Mouse (Mus musculus) limb, embryonic 12.5 days (tissue): Measurements from ENCODE around the gene Slc35f1. TPM values are rescaled to one million over a fixed set of nuclear protein-coding genes. Genes with fewer than 3 reads are reported as not detected.
"Not testable (repeated sequence)": the region's sequence is repeated elsewhere in the genome, so short reads cannot be mapped to it uniquely, and the experiment has no call there.

Experiments used
- ATAC-seq: fragments of 200-750 bp; cut with Nextera tagmentation; 2 replicates; pipeline ENCODE4 v1.8.0; 2017; ENCODE audit warnings: low read depth, moderate TSS enrichment; ENCODE audit not compliant: insufficient number of reproducible peaks, insufficient read depth, low FRiP score, low TSS enrichment
- H3K27ac ChIP-seq: fragments of 300-500 bp; sonication (generic); 2 replicates; pipeline ENCODE4 v1.5.1; 2016; ENCODE audit warnings: mild to moderate bottlenecking, moderate library complexity
- H3K27me3 ChIP-seq: fragments of 300-500 bp; sonication (generic); 2 replicates; pipeline ENCODE4 v1.6.1; 2016; ENCODE audit warnings: mild to moderate bottlenecking, moderate library complexity
- H3K36me3 ChIP-seq: fragments of 300-500 bp; sonication (generic); 2 replicates; pipeline ENCODE4 v1.6.1; 2016; ENCODE audit warnings: mild to moderate bottlenecking, moderate library complexity
- H3K4me1 ChIP-seq: fragments of 300-500 bp; sonication (generic); replicated peaks from 2 replicates; pipeline ENCODE4 v1.6.1; 2016
- H3K4me2 ChIP-seq: fragments of 300-500 bp; sonication (generic); 2 replicates; pipeline ENCODE4 v1.6.1; 2016; ENCODE audit warnings: mild to moderate bottlenecking, moderate library complexity
- H3K4me3 ChIP-seq: fragments of 300-500 bp; sonication (generic); replicated peaks from 2 replicates; pipeline ENCODE4 v1.5.1; 2016; ENCODE audit warnings: mild to moderate bottlenecking
- H3K9ac ChIP-seq: fragments of 300-500 bp; sonication (generic); replicated peaks from 2 replicates; pipeline ENCODE4 v1.6.1; 2016; ENCODE audit warnings: mild to moderate bottlenecking, moderate library complexity
- H3K9me3 ChIP-seq: fragments of 300-500 bp; sonication (generic); 2 replicates; pipeline ENCODE4 v1.6.1; 2016; ENCODE audit warnings: mild to moderate bottlenecking, moderate library complexity
- WGBS: fragments of 180-500 bp; shearing (Covaris S2); methylation state at CpG from one replicate; pipeline ENCODE4 v1.1.7; 2016; 5-methylcytosine and 5-hydroxymethylcytosine counted together
- polyA plus RNA-seq: library from polyadenylated mRNA; unstranded; fragments of >200 nt; fragmentation: Nextera tagmentation; extraction: Ambion mirVana; gene quantifications from 2 replicates; pipeline ENCODE4 v1.2.1, GENCODE M21; 2016

The Slc35f1 gene
- polyA plus RNA-seq, 1 experiment from 2014 or later = 3.3 TPM

DNA sequence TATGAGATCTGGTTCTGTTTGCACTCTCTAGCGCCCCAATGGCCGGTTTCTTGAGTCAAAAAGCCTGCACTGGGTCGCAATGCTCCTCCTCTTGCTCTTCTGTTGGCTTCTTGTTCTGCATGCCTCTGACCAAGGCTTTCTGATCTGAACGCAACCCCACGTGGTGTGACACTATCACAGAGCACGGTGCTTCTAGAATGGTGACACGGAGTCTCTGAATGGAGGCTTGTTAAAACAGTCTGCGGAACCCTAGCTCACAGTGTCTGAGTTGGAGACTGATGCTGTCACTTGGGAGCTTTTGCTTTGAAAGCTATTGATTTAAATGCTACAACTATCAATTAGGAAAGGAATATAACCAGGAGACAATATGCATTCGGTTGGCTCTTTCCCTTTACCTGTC, 183.8 kb downstream of the Slc35f1 start:
- no peak overlapping the region for H3K4me3 ChIP-seq
- H3K27ac ChIP-seq = no peak overlapping the region
- H3K4me1 ChIP-seq = no peaks in the 10 kb centered on the region
- 84% methylated on average over 9 of the region's 9 CpGs for WGBS
- no peak overlapping the region for H3K4me2 ChIP-seq
- H3K27me3 ChIP-seq = no peaks in the 10 kb centered on the region
- ATAC-seq = no peak
- no peaks in the 10 kb centered on the region for H3K9me3 ChIP-seq
- H3K36me3 ChIP-seq = no peaks in the 10 kb centered on the region
- no peak overlapping the region for H3K9ac ChIP-seq

DNA sequence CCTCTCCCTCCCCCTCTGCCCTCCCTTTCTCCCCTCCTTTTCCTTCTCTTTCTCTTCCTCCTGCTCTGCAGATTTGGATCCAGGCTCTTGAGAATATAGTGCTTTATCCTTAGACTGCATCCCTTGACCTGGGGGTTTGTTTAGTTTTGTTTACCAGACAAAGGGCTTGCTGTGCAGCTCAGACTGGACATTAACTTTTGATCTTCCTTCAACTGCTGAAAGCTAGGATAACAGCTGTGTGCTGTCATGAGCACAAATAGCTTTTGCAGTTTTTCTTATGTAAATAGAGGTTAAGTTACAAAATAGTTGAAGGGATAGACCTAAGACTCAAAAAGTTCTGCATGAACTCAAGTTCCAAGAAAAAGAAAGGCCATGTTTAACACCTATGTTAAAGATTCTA, 184.4 kb downstream of the Slc35f1 start:
- no peak for ATAC-seq
- Histone ChIP-seq H3K9ac (no peak overlapping the region), H3K27me3 (no peaks in the 10 kb centered on the region), H3K9me3 (no peaks in the 10 kb centered on the region), H3K4me3 (no peak overlapping the region), H3K27ac (no peak overlapping the region), H3K36me3 (no peaks in the 10 kb centered on the region), H3K4me2 (no peak overlapping the region), H3K4me1 (no peaks in the 10 kb centered on the region)

DNA sequence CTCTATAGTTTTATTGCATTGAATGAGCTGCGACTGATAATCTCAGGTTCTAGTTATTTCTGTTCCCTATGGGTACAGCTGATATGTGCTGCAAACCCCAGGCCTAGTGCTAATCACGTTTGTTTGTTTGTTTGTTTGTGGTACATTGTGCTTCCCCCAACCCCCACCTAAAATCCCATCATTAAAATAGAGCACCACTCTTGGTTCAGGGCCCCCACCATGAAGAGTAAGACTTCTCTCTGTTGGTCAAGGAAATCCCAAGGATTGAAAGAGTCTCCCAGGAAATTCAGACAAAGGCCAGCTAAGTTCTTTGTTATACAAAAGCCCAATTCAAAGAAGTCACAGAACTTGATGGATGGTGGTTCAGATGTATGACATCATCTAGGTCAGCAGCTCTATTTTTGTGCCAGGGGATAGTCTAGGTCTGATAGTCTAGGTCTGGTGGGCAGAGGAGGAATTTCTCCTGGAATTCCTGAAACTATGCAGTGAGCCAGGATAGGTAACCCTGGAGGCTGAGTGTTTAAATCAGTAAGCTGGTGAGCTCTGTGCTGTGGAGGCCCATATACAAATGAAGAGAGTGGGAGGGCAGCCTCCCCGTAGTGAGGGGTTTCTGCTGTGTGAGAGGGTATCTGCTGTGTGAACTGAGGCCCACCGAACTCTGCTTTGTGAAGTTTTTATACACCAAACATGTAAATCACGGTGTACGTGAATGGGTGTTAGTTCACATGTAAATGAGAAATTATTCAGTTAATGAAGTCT, 187.1 kb downstream of the Slc35f1 start:
- ATAC-seq = no peak
- H3K4me1 ChIP-seq = no peaks in the 10 kb centered on the region
- WGBS = 65% methylated on average over 6 of the region's 6 CpGs

DNA sequence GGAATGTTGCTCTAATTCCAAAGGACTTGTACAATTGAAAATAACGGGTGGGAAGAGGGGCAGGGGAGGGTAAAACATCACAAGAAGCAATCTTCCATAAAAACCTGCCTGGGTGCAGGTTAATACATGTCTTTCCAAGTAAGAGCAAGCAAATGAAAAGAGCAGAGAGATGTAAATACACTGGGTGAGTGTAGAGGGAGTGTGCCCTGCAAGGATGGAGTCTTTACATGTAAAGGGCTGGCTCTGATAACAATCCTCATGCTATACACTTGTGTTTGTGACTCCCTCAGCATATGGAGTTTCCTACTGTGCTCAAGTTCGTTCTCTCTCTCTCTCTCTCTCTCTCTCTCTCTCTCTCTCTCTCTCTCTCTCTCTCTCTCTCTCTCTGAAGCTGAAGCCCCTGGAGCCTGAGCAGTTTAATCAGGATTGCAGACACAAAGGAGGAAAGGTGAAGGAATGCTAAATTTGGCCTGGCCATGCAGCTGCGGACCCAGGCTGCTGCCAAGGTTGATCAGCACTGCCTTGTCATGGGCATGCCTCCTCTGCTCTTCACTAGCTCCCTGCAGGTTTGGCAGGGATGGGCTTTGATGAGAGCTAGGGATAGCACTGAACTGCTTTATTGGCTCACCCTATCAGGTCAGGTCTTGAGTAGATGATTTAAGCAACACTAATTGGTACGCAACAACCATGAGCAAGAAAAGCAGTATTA, 187.9 kb downstream of the Slc35f1 start:
- ATAC-seq = no peak
- Histone ChIP-seq H3K36me3 (no peaks in the 10 kb centered on the region), H3K27ac (no peak overlapping the region), H3K4me3 (no peak overlapping the region), H3K27me3 (no peaks in the 10 kb centered on the region), H3K9me3 (no peaks in the 10 kb centered on the region), H3K4me2 (no peak overlapping the region), H3K9ac (no peak overlapping the region), H3K4me1 (no peaks in the 10 kb centered on the region)
- 52% methylated on average over 4 of the region's 4 CpGs for WGBS

More for the DNA sequence above, 187.1 kb downstream of the Slc35f1 start:
- Histone ChIP-seq H3K27ac (no peak overlapping the region), H3K36me3 (no peaks in the 10 kb centered on the region), H3K27me3 (no peaks in the 10 kb centered on the region), H3K9ac (no peak overlapping the region), H3K4me3 (no peak overlapping the region), H3K4me2 (no peak overlapping the region), H3K9me3 (no peaks in the 10 kb centered on the region)

DNA sequence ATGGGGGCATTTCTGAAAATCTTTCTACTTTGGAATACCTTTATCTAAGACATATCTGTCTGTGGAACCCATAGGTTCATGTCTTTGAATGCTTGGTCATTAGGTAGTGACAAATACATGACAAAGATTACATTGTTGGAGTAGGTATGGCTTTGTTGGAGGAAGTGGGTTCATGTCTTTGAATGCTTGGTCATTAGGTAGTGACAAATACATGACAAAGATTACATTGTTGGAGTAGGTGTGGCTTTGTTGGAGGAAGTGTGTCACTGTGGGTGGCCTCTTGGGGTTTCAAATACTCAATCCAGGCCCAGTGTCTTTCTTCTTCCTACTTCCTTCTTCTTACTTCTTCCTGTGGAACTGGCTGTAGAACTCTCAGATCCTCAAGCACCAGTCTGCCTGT, 206.4 kb downstream of the Slc35f1 start:
- H3K9me3 ChIP-seq, H3K4me3 ChIP-seq, H3K4me2 ChIP-seq, H3K4me1 ChIP-seq, H3K27ac ChIP-seq, H3K36me3 ChIP-seq, ATAC-seq, H3K9ac ChIP-seq, H3K27me3 ChIP-seq: not testable (repeated sequence)

DNA sequence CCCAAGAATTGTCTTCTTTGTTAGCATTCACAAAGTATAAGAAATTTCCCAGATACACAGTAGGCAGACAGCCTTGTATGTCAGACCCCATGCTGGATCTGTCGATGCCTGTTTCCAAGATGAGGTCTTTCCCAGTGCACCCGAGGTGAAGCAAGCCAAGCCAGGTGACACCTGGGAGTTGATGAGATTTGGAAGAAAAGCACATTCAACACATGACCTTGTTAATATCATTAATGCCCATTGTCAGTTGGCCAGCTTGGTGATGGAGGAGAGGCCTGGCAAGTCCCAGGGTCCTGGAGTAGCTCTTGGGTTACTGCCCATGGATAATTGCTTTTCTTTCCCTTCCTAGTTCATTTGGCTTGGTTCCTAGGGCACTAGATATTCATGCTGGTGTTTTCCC, 214.6 kb downstream of the Slc35f1 start:
- Histone ChIP-seq H3K27me3 (no peaks in the 10 kb centered on the region), H3K27ac (no peak overlapping the region), H3K36me3 (no peaks in the 10 kb centered on the region), H3K4me1 (no peaks in the 10 kb centered on the region), H3K4me2 (no peak overlapping the region), H3K9ac (no peak overlapping the region), H3K4me3 (no peak overlapping the region), H3K9me3 (no peaks in the 10 kb centered on the region)
- ATAC-seq = no peak
- 79% methylated on average over 2 of the region's 2 CpGs for WGBS

DNA sequence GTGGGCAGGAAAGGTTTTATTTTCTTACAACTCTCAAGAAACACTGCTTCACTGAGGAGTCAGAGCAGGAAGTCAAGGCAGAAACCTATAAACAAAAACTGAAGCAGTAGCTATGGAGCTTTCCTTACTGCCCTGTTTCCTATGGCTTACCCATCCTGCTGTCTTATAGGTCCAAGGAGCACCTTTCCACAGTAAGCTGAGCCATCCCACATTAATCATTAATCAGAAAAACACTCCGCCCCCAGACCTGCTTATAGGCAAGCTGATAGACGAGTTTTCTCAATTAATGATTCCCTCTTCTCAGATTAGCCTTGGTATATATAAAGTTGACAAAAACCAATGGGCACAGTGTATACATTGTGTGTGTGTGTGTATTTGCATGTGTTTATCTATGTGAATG, 221.4 kb downstream of the Slc35f1 start:
- H3K36me3 ChIP-seq = no peaks in the 10 kb centered on the region
- no peaks in the 10 kb centered on the region for H3K9me3 ChIP-seq
- no peak overlapping the region for H3K4me2 ChIP-seq
- no peaks in the 10 kb centered on the region for H3K27me3 ChIP-seq
- 74% methylated on average over 2 of the region's 2 CpGs for WGBS
- no peak overlapping the region for H3K9ac ChIP-seq
- H3K27ac ChIP-seq = no peak overlapping the region
- no peaks in the 10 kb centered on the region for H3K4me1 ChIP-seq
- ATAC-seq = no peak
- H3K4me3 ChIP-seq = no peak overlapping the region

DNA sequence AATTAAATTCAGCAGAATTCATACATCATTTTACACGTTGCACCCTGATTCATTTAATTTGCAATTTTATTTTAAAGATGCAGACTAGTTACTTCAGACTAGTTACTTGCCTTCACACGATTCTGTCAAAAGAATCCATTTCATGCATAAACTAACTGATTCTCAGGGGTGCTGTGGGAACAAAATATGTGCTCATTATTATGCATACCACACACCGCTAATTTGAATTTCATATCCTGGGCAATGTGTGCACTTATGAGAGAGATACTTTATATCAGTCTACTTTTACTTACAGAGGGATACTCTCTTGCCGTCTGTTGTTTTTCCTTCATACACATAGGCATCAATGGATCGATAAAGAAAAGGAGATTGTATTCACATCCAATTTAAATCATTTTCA, 228.4 kb downstream of the Slc35f1 start:
- Histone ChIP-seq H3K27ac (no peak overlapping the region), H3K9ac (no peak overlapping the region), H3K9me3 (no peaks in the 10 kb centered on the region), H3K27me3 (no peaks in the 10 kb centered on the region), H3K36me3 (no peaks in the 10 kb centered on the region), H3K4me2 (no peak overlapping the region), H3K4me3 (no peak overlapping the region), H3K4me1 (no peaks in the 10 kb centered on the region)
- WGBS = 71% methylated on average over 5 of the region's 5 CpGs
- ATAC-seq = no peak

DNA sequence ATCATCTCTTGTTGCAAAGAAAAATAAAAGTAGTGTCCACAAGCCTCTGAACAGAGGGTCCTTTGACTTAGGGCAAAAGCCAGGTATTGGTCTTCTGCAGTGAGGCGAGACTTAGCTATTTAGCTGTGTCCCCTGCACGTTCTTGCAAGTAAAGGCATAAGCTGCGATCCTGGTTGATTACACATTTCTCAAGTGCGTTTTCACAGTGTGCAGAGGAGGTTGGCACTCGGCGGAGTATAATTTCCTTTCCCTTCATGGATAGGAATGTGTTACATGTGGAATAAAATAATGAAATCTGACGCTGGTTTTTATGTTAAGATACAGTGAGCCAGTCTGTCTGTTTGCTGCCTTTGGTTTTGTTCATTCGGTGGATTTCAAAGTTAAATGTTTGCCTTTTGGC, 232.8 kb downstream of the Slc35f1 start:
- H3K9me3 ChIP-seq = no peaks in the 10 kb centered on the region
- no peak overlapping the region for H3K4me3 ChIP-seq
- H3K36me3 ChIP-seq = no peaks in the 10 kb centered on the region
- no peak overlapping the region for H3K27ac ChIP-seq
- H3K9ac ChIP-seq = no peak overlapping the region
- no peaks in the 10 kb centered on the region for H3K27me3 ChIP-seq
- WGBS = 77% methylated on average over 8 of the region's 8 CpGs
- ATAC-seq = no peak
- H3K4me2 ChIP-seq = no peak overlapping the region
- H3K4me1 ChIP-seq = no peaks in the 10 kb centered on the region

DNA sequence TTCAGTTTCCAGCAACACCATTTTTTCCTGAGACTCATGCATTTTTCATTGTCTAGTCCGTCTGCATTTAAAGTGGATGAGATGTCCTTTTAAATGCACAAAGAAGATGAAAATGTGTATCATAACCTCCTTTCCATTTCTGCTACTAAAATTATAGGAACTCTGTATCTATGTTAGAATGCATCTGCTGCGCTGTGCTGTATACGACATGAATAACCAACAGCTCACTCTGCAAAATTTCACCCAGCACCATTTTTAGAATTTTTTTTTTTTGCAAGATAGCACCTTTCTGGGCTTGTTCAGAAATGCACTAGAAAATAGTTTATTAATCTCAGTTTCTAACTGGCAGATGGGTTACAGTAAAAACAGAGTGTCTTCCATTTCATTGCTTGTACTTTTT, 236.0 kb downstream of the Slc35f1 start:
- Histone ChIP-seq H3K4me2 (no peak overlapping the region), H3K27me3 (no peaks in the 10 kb centered on the region), H3K9me3 (no peaks in the 10 kb centered on the region), H3K4me1 (no peaks in the 10 kb centered on the region), H3K4me3 (no peak overlapping the region), H3K27ac (no peak overlapping the region), H3K36me3 (no peaks in the 10 kb centered on the region), H3K9ac (no peak overlapping the region)
- WGBS = 86% methylated on average over 3 of the region's 3 CpGs
- ATAC-seq = no peak

DNA sequence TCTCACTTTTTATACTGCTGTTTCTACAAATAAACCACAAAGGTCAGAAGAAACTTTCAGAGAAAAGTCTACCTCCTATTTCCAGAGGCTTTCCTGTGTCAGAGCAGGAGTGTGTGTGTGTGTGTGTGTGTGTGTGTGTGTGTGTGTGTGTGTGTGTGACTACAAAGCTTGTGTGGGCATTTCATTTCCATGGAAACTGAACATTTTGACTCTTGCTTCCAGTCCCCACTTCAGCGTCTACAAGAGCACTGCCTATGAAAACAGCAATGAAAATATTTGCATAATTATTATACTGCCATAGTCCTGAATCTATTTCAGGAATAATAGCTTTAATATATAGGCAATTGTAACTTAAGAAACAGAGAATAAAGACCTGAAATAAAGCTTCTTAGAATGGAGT, 241.8 kb downstream of the Slc35f1 start:
- 60% methylated on average over 1 of the region's 1 CpGs for WGBS
- Histone ChIP-seq H3K27ac (no peak overlapping the region), H3K27me3 (no peaks in the 10 kb centered on the region), H3K9ac (no peak overlapping the region), H3K9me3 (no peaks in the 10 kb centered on the region), H3K4me2 (no peak overlapping the region), H3K4me1 (no peaks in the 10 kb centered on the region), H3K4me3 (no peak overlapping the region), H3K36me3 (no peaks in the 10 kb centered on the region)
- ATAC-seq = no peak

DNA sequence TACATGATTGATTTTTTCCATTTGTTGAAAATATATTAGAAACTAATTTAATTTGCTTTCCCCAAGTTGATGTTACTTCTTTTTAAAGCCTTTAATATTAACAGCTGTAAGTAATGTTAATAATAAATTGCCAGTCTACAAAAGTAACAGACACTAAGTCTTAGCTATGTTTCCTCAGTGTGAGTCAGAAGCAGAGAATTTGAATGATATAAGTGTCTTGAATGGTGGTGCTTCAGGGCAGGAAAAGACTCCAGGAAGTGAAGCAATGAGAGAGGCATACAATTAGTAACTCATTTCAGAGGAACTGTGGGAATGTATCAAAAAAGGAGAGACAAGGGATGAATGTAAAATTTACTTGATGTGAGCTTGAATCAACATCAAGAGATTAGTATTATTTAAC, 244.3 kb downstream of the Slc35f1 start:
- no peaks in the 10 kb centered on the region for H3K4me1 ChIP-seq
- no peak overlapping the region for H3K4me2 ChIP-seq
- H3K36me3 ChIP-seq = no peaks in the 10 kb centered on the region
- no peak overlapping the region for H3K27ac ChIP-seq
- H3K9ac ChIP-seq = no peak overlapping the region
- no peaks in the 10 kb centered on the region for H3K9me3 ChIP-seq
- no peak for ATAC-seq
- H3K4me3 ChIP-seq = no peak overlapping the region
- no peaks in the 10 kb centered on the region for H3K27me3 ChIP-seq
